Mouse (Mus musculus) myocyte (in vitro differentiated cells): Measurements from ENCODE around the gene Gpr182.

Source experiments
- MAX ChIP-seq: IDR thresholded peaks from one replicate; pipeline ENCODE4 v1.6.1; 2011; ENCODE audit warnings: low read depth, mild to moderate bottlenecking, control low read depth
- MYOD1 ChIP-seq, 3 experiments: IDR thresholded peaks; one replicate each; pipeline ENCODE4 v1.6.1; 2011; ENCODE audit warnings: control low read depth in 2 of 3, low read depth in 2 of 3, mild to moderate bottlenecking in 2 of 3, moderate library complexity in 1 of 3; ENCODE audit not compliant: insufficient read length in 2 of 3, control insufficient read depth in 1 of 3
- MYOG ChIP-seq, 3 experiments: IDR thresholded peaks; one replicate each; pipeline ENCODE4 v1.6.1; 2011; ENCODE audit warnings: control low read depth in 2 of 3, low read depth in 2 of 3, mild to moderate bottlenecking in 2 of 3; ENCODE audit not compliant: insufficient read length in 2 of 3, control insufficient read depth in 1 of 3, insufficient read depth in 1 of 3
- POLR2A ChIP-seq: IDR thresholded peaks from one replicate; pipeline ENCODE4 v1.6.1; 2011; ENCODE audit warnings: low read depth, mild to moderate bottlenecking, control low read depth, moderate library complexity; ENCODE audit not compliant: insufficient read length
- TCF12 ChIP-seq: IDR thresholded peaks from one replicate; pipeline ENCODE4 v1.6.1; 2011; ENCODE audit warnings: mild to moderate bottlenecking, control low read depth; ENCODE audit not compliant: poor library complexity, insufficient read depth, severe bottlenecking

GRCm38 (mm10) chr10:127759181-127760110 is 7.9 kb upstream of the Gpr182 start, which contains the start of the genes Rdh1 and Rdh16f1:
- no peak for TF ChIP-seq MAX
- TF ChIP-seq POLR2A = no peak
- TF ChIP-seq MYOD1 (IDR thresholded peaks at IDR 0.05; ENCODE audit: control insufficient read depth in 1 of 3, insufficient read length in 2 of 3, low read depth in 2 of 3) = no peak
- no peak for TF ChIP-seq TCF12
- TF ChIP-seq MYOG (IDR thresholded peaks at IDR 0.05; ENCODE audit: control insufficient read depth in 1 of 3, insufficient read depth in 1 of 3, insufficient read length in 2 of 3, low read depth in 2 of 3) = no peak
